Mouse (Mus musculus) T-cell, adult 2 months (primary cell): ENCODE results near the gene Gstm6.
"Not testable (repeated sequence)": the region's sequence is repeated elsewhere in the genome, so short reads cannot be mapped to it uniquely, and the experiment has no call there.

Experiments
- DNase-seq: peaks from one replicate; pipeline ENCODE4 v3.0.0; 2022; ENCODE audit warnings: low spot score

Gene Gstm6

DNA sequence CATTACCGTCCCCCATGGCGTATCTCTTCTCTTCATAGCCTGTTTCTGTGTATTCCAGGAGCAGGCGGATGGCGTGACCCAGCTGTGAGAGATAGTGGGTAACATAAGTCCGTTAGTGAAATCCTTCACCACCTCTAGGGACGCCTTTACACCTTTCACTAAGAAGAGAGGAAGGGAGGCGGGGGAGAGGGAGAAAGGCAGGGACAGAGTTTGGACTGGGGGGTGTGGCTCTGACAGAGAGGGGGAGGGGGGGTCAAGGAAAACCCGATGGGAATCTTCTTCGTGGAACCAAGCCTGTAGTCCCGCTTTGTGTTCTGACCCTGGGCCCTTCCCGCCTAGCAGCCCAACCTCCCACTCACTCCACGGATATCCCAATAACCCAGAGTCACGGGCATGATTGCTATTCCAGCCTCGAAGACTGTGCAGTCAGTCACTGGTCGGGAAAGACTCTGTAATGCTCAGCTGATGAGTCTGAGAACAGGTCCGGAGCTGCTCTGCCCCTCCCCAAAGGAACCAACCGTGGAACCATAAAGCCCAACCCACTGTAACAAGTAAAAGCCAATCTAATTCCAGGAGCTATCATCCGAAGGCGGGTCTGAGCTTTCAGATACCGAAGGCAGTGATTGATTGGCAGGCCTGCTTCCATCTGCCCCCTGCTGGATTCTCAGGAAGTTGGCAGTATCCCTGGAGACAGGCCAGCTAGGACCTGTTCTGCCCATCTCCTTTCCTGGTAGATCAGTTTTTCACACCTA lies at the start of gene Gstm6:
TSS of gene Gstm6 (minus strand) at position 511 of the 752 bp plus-strand sequence.
- DNase-seq = no peak

DNA sequence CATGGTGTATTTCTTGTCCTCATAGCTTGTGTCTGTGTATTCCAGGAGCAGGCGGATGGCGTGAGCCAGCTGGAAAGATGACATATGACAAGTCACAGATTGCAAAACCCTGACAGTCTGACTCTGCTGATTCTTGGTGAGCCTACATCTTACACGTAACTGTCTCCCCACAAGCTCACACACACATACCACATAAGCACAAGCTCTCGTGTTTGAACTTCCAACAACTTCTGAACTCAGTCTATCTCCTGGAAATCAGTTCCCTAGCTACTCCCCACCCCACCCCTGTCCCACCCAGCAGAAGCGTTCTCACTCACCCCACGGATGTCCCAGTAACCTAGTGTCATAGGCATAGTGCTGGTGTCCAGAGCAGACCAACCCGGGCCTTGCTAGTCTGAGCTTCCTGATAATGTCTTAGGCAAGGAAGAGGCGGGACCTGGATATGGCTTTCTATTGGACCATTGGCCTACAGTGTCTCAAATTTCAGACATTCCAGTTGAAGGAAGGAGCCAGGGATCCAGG lies 42.6 kb upstream of the Gstm6 start, which contains the start of gene Gstm2:
TSS of gene Gstm2 (minus strand) at position 413 of the 522 bp plus-strand sequence.
- no peak for DNase-seq

DNA sequence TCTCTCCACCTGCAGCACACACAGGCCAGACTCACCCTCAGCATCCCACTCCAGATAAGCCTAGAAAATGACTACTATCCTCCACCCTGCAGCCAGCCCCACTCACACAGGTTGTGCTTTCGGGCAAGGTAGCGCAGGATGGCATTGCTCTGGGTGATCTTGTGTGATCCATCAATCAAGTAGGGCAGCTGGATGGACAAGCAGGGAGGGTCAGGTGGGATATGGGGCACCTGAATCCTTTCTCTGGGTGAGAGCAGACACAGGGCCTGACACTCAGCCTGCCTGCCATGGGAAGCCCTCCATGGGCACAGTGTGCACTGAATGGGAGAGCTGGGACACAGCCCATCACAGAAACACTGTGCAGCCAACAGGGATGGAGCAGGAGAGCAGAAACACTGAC lies 41.6 kb upstream of the Gstm6 start:
- DNase-seq = not testable (repeated sequence)

DNA sequence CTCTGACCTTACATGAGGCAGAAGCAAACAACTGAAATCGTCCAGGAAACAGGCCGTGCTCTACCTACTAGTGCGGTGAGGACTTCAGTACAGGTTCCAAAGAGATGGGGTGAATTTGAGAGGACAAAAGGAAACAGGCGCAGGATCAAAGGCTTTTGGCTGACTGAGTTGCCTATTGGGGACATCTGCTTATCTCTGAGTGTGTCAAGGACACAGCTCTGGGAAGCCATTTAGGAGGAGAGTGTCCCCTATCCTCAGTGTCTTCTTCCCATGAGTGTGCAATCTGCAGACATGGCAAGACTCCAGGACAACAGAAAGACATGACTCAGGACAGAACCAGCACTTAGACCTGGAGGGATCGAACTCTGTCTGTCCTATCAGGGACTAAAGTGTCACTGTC lies 40.9 kb upstream of the Gstm6 start:
- DNase-seq = no peak

DNA sequence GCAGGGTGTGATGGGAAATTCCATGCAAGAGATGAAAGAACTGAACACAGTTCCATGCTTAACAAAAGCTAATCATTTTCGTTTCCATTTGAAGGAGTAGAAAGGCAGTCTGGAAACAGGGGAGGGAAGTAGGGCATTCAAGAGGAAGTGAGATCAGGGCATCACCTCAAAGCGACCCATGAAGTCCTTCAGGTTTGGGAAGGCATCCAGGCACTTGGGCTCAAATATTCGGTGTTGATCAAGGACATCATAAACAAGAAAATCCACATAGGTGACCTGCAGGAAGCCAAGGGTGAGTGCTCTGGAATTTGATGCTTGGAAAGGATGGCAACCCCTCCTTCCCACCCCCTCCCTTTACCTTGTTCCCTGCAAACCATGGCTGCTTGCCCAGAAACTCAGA lies 40.2 kb upstream of the Gstm6 start:
- DNase-seq = no peak

DNA sequence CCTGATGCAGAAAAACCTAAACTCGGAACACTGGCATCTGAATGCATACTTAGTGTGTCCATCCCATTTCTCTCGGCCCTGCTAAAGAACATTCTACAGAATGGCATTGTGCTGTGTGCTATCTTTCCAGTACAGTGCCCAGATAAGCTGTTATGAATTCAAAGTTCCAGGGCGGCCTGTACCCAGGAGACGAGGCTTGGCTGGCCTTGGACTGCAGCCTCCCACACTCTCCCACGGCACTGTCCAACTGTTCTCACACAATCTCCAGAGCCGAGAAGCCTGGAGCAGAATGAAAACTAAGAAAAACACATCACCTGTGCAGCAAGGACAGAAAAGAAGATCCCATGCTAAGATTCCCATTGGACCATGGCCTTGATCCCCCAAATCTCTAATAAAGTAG lies 39.2 kb upstream of the Gstm6 start:
- no peak for DNase-seq

DNA sequence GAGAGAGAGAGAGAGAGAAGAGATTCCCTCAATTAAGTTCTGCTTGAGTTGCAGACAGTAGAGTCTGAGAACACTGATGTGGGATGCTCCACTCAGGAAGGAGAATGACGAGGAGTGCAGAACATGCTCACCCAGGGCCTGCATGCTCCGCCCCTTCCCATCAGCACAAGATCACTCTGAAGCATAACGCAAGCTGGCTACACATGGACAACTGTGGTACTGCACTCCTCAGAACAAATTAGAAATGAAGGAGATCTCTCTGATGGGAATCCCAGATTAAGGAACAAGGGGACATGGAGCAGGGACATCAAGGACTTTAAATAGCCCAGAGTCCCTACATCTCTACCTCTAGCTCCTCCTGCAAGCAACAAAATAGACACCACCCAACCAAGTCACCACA lies 37.7 kb upstream of the Gstm6 start:
- no peak for DNase-seq

DNA sequence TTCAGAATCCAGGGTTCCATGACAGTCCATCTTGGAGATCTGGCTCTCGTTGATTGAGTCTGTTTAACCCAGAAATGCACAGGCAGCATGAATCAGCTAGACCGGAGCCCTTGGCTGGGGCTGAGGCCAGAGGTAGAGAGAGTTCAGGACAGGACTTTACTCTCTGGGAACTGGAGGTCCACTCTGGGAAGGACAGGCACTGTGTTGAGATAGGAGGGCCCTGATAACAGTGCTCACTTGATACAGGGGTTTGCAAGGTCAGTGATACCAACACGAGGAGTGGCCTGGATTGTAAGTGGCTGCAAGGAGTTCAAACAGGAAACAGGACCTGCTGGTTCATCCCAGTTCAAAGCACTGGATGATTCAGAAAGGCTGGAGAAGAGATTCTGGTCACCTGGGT lies 34.1 kb upstream of the Gstm6 start:
- DNase-seq = no peak

DNA sequence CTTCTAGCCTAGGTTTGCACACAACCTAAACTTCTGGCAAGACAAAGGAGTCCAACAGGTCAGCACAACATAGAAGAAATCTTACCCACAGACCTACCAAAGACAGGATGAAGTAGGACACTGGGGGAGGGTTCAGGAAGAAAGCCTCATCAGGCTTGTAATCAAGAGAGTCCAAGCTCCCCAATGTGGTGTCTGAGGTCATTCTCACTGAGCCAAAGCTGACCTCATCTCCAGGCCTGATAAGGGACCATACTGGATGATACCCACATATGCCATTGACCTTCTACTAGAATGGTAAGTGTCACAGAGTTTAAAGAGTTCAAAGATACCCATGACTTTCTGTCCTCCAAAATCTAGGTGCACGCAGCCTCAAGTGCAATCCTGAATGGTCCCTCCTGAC lies 30.7 kb upstream of the Gstm6 start:
- no peak for DNase-seq

DNA sequence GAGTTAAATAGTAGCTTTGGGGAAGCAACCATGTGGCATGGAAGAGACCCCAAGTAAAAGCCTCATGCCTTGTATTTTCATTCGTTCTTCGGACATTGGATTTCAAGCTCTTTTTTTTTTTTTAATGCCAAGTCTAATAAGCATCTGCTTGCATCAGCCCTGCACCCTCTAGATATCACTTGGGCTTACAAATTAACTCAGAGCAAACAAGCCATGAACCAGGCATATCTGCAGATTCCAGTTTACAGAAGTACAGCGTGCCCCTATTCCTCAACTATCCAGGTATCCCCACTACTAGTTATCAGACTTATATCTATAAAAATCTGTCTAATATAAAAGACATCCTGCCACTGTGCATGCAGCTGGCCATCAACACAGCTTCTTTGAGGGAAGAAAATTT lies 28.5 kb upstream of the Gstm6 start:
- no peak for DNase-seq

DNA sequence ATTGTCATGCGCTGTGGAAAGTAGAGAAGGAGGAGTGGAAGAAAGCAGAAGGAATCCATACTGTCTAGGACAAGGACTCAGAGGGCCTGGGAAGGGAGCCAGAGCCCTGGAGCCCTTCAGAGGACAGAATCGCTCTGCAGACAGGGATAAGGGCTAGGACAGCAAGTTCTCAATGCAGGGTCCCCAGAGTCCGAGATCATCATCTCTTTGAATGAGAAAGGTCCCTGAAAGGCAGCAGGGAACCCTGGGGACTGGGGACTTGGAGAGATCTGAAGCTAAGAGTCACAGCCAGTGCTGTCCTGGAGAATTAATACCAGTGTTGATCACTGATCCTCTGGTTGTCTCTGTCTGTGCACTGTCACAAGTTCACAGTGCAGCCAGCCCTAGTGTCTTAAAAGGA lies 27.6 kb upstream of the Gstm6 start:
- not testable (repeated sequence) for DNase-seq

DNA sequence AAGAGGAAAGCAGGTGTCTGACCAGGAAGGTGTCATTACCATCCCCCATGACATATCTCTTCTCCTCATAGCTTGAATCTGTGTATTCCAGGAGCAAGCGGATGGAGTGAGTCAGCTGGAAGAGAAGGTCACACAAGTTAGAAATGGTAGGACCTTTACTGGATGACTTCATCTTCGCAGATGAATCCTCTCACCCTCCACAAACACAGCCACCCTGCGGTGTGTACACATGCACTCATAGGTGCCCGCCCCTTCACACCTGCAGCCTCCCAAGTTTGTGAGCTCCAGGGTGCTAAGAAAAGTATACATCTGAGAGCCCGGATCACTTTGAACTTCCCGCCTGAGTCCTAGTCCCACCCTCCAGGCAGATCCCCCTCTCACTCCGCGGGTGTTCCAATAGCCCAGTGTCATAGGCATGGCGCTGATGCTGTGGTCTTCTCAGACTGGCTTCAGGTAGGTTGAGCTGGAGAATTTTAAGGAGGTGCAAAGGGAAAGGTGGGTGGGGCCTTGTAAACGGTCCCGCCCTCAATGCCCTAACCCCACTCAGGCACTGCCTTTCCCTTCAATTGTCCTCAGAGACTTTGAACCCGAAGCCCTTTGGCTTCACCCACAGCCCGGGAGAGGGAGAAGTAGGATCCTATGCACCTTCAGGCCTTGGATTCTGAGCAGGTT lies 25.3 kb upstream of the Gstm6 start, which contains the start of gene Gstm3:
TSS of gene Gstm3 (minus strand) at position 560 of the 672 bp plus-strand sequence.
- DNase-seq = no peak

DNA sequence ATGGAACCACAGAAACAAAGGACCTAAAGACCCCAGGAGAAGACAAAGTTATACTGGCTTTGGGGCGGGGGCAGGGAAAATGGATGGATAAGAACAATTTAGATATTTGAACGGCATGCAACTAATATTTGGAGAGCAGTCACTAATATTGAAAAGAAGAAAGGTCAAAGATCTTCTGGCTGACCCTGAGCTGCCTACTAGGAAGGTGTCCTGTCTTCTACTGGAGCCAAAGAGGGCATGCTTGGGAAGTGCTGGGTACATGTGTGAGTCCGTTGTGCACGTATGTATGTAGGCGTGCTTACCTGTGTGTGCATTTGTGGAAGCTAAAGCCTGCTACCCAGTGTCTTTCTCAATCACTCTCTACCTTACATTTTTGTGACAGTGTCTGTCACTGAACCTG lies 23.1 kb upstream of the Gstm6 start:
- no peak for DNase-seq

DNA sequence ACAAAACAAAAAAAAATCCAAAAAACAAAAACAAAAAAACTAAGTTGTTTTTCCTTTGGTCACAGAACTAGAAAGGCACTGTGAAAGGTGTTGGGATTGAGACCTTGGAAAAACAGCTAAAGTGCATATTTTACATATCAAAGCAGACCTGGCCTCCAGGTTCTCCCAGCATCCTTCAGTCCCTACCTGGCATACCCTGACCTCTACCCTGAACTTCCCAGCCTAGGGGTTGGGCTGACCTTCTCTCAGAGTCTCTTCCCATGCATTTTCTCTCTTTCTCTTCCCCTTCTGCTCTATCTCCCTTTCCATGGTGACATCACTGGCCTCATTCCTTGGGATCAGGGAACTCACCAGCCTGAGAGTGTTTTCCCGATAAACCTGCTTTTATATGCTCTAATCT lies 22.0 kb upstream of the Gstm6 start:
- no peak for DNase-seq

DNA sequence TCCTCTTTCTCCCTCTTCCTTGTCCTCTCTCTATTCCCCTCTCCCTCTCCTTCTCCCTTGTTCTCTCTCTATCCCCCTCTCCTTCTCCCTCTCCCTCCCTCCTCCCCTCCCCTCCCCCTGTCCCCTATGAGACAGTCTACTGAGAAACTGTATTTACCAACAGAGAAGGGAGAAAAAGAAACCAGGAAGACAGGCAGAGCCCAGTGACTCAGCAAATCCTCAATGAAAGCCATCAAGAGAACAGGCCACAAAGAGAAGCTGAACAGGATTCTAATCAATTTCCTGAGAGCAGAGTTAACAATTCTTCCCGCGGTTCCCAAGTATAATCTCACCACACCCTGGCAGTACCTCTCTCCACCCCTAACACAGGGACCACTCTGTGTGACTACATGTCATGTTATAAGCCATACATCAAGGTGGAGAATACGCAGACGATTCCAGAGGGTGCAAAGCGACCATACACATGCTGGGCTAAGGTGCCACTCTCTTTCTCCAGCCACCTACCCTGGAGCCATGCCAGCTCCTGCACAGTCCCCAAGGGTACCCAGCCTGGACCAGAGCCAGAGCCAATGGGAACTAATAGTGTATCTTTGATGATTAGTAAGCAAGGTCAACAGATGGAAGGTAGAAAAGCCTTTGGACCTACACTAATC lies 21.2 kb upstream of the Gstm6 start:
- DNase-seq = no peak

DNA sequence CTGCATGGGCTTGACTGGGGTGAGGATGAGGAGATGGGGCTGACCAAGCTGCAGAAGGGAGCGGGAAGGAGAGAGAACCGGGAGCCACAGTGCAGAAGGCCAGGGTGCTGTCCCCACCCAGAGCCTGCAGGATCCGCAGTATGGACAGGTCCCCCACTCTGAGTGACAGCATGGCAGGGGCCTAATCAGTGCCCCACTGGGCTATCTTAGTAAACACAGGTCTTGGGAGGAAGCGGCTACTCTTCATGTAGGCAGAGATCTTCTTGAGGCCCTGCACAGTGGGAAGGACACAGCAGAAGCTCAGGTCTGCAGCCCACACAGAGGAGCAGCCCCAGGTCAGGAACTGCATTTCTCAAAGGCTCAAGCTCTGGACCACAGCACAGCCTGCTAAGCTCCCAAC lies 20.5 kb upstream of the Gstm6 start:
- DNase-seq = no peak

DNA sequence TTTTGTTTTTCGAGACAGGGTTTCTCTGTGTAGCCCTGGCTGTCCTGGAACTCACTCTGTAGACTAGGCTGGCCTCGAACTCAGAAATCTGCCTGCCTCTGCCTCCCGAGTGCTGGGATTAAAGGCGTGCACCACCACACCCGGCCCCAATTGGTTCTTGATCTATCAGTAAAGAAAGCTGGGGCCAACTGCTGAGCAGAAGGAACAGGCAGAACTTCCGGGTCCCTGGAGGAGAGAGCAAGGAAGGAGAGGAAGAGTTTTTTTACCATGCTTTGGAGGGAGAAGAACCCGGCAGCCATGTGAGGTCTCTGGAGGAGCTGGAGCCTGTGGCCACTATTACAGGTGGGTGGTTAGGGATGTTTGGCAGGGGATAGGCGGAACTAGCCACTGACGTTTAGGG lies 11.7 kb upstream of the Gstm6 start:
- DNase-seq = not testable (repeated sequence)

DNA sequence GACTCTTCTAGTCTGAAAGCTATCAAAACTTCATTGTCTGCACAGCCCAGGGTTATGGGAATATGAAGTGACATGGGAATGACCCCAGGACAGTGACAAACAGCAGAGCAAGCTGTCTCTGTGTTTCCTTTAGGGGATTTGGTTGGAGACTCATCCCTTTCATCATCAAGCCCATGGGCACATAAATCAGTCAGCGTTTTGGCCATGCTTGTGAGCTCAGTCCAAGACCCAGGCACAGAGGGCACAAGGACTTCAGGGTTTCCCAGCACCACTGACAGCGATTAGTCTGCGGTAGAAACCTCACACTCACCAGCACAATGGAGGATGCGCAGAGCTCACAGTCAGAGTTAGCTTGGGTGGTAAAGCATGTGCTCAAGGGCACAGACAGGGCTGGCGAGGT lies 10.4 kb upstream of the Gstm6 start:
- DNase-seq = no peak

DNA sequence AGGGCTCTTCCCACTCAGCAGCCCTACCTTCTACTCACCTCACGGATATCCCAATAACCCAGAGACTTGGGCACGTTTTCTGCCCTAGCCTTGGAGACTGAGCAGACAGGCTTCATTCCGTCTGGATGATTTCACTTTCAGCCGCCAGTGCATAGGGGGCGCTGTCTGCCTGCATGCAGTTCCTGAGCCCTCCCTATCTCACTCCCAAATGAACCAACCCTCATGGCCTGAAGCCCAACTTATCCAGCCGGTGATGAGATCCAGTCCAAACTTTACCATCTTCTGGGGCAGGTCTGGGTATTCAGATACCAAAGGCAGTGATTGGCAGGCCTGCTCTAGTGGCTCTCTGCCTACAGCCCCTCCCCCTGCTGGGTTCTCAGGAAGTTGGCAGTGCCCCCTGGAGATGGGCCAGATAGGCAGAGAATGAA lies 9.8 kb upstream of the Gstm6 start:
- peak; percentile 5 for DNase-seq

DNA sequence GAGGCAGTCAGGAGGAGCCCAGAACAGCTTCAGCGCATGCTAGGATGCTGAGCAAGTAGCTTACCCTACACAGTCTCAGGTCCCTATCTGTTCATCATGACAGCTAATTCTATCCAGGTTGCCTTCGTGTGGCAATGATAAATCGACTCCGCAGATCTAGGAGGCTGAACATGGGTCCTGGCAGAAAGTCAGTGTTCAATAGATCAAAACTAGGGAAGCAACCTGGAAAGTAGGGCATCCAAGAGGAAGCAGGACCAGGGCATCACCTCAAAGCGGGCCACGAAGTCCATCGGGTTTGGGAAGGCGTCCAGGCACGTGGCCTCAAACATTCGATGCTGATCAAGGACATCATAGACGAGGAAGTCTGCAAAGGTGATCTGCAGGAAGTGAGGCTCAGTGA lies 7.0 kb upstream of the Gstm6 start:
- no peak for DNase-seq

DNA sequence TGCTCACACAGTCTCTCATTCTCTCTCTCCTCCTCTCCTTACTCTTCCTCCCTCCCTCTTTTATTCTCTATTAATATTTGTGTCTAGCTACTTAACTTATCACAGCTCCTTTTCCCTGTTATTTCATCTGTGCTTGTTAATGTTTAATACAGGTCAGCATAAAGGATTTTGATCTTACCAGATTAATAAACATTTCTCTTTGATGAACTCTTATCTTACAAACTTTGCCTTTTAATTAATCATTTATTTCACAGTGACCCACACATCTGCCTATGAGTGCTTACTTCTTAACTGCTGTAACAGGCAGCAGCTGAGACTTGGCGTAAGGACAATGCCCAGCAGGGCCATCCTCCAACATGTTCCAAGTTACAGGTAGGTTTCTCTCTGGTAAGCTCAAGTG lies 5.9 kb upstream of the Gstm6 start:
- not testable (repeated sequence) for DNase-seq

DNA sequence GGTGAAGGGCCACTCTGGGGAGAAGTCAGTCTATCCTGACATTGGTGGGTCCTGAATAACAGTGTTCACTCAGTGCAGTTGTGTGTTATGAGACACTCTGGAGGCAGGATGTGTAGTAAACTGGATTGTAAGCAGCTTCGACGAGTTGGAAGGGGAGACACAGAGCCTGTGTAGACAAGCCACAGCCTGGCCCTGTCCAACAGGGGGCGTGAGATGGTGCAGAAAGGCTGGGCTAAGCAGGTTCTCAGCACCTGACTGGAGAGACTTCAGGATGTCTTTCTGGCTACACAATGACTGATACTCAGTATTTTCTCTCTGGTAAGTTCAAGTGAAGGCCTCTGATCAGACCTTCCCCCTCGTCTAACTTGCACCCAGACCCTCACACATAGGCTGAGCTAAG lies 2.2 kb upstream of the Gstm6 start:
- DNase-seq = no peak

DNA sequence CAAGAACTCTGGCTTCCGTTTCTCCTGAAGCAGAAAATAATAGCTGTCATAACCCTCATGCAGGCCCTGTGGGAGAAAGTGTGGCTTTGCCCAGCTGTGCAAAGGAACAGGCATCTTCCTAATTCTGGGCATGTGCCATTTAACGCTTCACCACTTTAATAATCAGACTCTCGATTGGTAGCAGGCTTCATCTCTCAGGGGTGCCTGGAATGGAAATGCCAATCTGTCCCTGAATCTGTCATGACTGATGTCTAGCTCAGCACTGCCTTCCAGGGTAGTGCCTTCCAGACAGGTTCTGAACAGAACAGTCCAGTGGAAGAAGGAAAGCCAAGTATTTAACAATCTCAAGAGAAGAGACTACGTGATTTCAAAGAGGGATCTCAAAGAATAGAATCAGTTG lies 2.3 kb downstream of the Gstm6 start:
- no peak for DNase-seq
